Mouse (Mus musculus) testis, adult 2 months (tissue): ENCODE data around the gene Slc35e3. TPM values are rescaled to one million over a fixed set of nuclear protein-coding genes. Genes with fewer than 3 reads are reported as not detected.

Source experiments
- H3K27ac ChIP-seq: fragments of 200-500 bp; 2 replicates; pipeline ENCODE4 v1.5.1; 2012; ENCODE audit warnings: low read depth, low read length; ENCODE audit not compliant: control insufficient read depth, insufficient read depth
- H3K27me3 ChIP-seq: fragments of 200-500 bp; 2 replicates; pipeline ENCODE4 v1.6.1; 2012; ENCODE audit warnings: mild to moderate bottlenecking, low read length, moderate library complexity; ENCODE audit not compliant: control insufficient read depth, insufficient read depth
- H3K36me3 ChIP-seq: fragments of 200-500 bp; 2 replicates; pipeline ENCODE4 v1.6.1; 2012; ENCODE audit warnings: mild to moderate bottlenecking, low read length; ENCODE audit not compliant: control insufficient read depth, insufficient read depth
- H3K4me1 ChIP-seq: fragments of 200-500 bp; 2 replicates; pipeline ENCODE4 v1.6.1; 2012; ENCODE audit warnings: low read length; ENCODE audit not compliant: control insufficient read depth, insufficient read depth
- H3K4me3 ChIP-seq: fragments of 200-500 bp; 2 replicates; pipeline ENCODE4 v1.5.1; 2012; ENCODE audit warnings: low read depth, mild to moderate bottlenecking, low read length, moderate library complexity, mixed read lengths; ENCODE audit not compliant: control insufficient read depth
- CTCF ChIP-seq: fragments of 200-500 bp; IDR thresholded peaks from 2 replicates; pipeline ENCODE4 v1.5.1; 2012; ENCODE audit warnings: low read depth, mild to moderate bottlenecking, inconsistent platforms, low read length, moderate library complexity; ENCODE audit not compliant: control insufficient read depth, insufficient read depth, insufficient replicate concordance
- POLR2A ChIP-seq: fragments of 200-500 bp; IDR thresholded peaks from 2 replicates; pipeline ENCODE4 v1.6.1; 2012; ENCODE audit warnings: low read depth, mild to moderate bottlenecking, inconsistent platforms, low read length, moderate library complexity; ENCODE audit not compliant: control insufficient read depth
- polyA plus RNA-seq: library from polyadenylated mRNA; depleted of rRNA; stranded (reverse); fragments of >200 nt; gene quantifications from 2 replicates; pipeline ENCODE4 v1.2.3, GENCODE M21; 2012

Gene Slc35e3
- polyA plus RNA-seq, 1 experiment = 2.7 TPM

- H3K27me3 ChIP-seq = no peaks in the 10 kb centered on the region
- H3K36me3 ChIP-seq = peaks cover 5% of the 10 kb centered on the region
- H3K27ac ChIP-seq = no peak overlapping the region
- no peak for TF ChIP-seq CTCF
- no peak for TF ChIP-seq POLR2A
- no peak overlapping the region for H3K4me3 ChIP-seq
- H3K4me1 ChIP-seq = no peaks in the 10 kb centered on the region
These were observed 49.2 kb downstream of the Slc35e3 start for GRCm38 (mm10) chr10:117696827-117697560.

DNA sequence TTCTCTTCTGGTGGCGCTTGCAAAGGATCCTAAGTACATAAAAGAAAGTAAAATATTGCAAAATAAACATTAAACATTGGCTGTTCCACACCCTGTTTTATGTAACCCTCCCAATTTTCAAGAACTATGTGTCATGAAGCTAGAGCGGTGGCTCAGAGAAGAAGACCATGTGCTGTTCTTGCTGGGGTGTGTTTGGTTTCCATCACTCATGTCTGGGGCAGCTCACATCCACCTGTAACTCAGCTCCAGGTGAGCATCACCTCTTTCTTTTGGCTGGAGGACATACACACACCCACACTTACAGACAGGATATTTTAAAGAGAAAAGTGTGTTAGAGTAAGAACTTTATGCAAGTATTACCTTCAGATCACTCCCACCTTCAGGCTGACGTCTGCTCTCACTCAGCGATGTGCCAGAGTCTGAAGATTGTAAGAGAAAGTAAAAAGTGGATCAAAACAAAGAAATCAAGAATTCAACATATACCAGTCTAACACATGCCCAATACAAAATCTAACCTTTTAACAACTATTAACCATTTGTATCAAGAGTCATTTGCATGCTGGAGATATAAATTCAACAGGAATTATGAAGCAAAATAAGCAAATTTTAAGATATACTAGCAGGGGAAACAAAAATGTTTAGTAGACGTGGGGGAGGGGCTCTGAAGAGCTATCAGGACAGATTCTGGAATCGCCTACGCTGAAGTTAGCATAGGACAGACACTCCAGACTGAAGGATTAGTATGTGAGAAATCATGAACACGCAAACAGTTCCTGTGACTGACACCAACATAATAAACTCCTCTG is 49.9 kb downstream of the Slc35e3 start:
- H3K4me1 ChIP-seq = no peaks in the 10 kb centered on the region
- H3K27me3 ChIP-seq = no peaks in the 10 kb centered on the region
- peaks cover 5% of the 10 kb centered on the region for H3K36me3 ChIP-seq

DNA sequence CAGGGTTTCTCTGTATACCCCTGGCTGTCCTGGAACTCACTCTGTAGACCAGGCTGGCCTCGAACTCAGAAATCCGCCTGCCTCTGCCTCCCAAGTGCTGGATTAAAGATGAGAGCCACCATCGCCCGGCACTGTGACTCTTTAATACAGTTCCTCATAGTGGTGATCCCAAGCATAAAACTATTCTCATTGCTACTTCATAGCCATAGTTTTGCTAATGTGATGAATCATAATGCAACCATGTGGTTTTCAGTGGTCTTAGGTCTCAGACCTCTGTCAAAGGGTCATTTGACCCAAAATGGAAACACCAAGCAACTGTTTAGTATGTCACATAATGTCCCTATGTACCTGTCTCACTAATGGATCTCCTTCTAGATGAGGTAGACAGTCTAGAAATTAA is 50.6 kb downstream of the Slc35e3 start:
- Histone ChIP-seq H3K36me3 (peaks cover 5% of the 10 kb centered on the region), H3K27ac (no peak overlapping the region), H3K4me1 (no peaks in the 10 kb centered on the region), H3K27me3 (no peaks in the 10 kb centered on the region), H3K4me3 (no peak overlapping the region)
- no peak for TF ChIP-seq CTCF
- no peak for TF ChIP-seq POLR2A

More for the DNA sequence above, 49.9 kb downstream of the Slc35e3 start:
- no peak for TF ChIP-seq POLR2A
- no peak for TF ChIP-seq CTCF
- H3K27ac ChIP-seq = no peak overlapping the region
- no peak overlapping the region for H3K4me3 ChIP-seq

DNA sequence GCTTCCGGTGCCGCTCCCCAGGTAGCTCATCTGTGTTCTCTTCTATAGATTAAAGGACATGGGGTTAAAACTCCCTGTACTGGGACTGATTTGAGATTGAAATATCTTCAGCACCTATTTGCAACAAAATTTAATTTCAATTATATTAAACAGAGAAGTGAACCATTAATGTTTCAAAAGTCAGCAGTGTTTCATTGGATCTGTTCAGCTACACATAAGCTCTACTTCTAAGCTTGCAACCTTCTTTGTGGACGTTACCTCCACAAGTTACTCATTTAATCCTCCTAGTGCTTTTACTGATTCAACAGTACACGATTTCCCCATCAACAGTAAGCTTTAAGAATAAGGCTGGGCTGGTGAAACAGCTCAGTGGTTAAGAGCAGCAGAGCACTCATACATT is 51.1 kb downstream of the Slc35e3 start:
- Histone ChIP-seq H3K27me3 (no peaks in the 10 kb centered on the region), H3K4me1 (no peaks in the 10 kb centered on the region), H3K4me3 (no peak overlapping the region), H3K27ac (no peak overlapping the region), H3K36me3 (peaks cover 5% of the 10 kb centered on the region)
- TF ChIP-seq CTCF (no peak), POLR2A (no peak)

- Histone ChIP-seq H3K4me3 (no peak overlapping the region), H3K36me3 (peaks cover 5% of the 10 kb centered on the region), H3K4me1 (no peaks in the 10 kb centered on the region), H3K27me3 (no peaks in the 10 kb centered on the region), H3K27ac (no peak overlapping the region)
- TF ChIP-seq CTCF = no peak
- TF ChIP-seq POLR2A = no peak
These were observed 51.8 kb downstream of the Slc35e3 start for GRCm38 (mm10) chr10:117694255-117694953.

DNA sequence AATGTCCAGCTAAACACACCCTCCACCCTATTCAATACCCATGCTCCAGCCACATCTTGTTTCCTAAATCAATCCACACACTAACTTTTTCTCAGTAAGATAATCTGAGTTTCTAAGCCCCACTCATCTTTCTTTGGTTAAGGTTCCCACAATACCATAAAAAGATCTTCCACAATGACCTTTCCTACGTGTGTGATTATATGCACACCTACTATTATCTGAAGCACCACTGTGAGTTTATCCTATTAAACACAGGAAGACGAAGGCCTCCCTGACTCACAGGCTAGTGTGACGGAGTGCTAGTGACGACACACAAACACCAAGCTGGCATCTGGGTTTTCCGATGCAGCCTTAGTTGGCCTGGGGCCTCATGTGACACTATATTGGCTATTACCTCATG is 53.2 kb downstream of the Slc35e3 start:
- Histone ChIP-seq H3K4me3 (no peak overlapping the region), H3K27me3 (no peaks in the 10 kb centered on the region), H3K4me1 (no peaks in the 10 kb centered on the region), H3K27ac (no peak overlapping the region), H3K36me3 (peaks cover 5% of the 10 kb centered on the region)
- TF ChIP-seq CTCF = no peak
- TF ChIP-seq POLR2A = no peak

DNA sequence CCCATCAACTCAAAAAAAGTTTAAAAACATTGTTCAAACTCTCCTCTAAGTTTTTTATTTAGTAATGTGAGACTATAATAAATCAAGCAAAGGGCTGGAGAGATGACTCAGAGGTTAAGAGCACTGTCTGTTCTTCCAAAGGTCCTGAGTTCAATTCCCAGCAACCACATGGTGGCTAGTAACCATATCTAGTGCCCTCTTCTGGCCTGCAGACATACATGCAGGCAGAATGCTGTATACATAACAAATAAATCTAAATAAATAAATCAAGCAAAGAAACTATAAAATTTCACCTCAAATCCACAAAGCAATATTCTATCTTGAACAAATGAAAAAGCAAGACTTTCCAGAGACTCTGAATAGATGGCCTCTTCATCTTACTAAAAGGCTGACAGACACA is 54.0 kb downstream of the Slc35e3 start:
- Histone ChIP-seq H3K27ac (no peak overlapping the region), H3K4me3 (no peak overlapping the region), H3K4me1 (no peaks in the 10 kb centered on the region), H3K27me3 (no peaks in the 10 kb centered on the region), H3K36me3 (peaks cover 5% of the 10 kb centered on the region)
- TF ChIP-seq POLR2A (no peak), CTCF (no peak)
